Mouse (Mus musculus) bone marrow, adult 2 months (tissue): Measurements from ENCODE around the gene Pcgf6.

Experiments used
- CTCF ChIP-seq: fragments of 200-500 bp; IDR thresholded peaks from 2 replicates; pipeline ENCODE4 v1.5.1; 2011; ENCODE audit warnings: low read length, control low read depth; ENCODE audit not compliant: control insufficient read depth, insufficient read depth
- POLR2A ChIP-seq: fragments of 200-500 bp; IDR thresholded peaks from 2 replicates; pipeline ENCODE4 v1.6.1; 2011; ENCODE audit warnings: low read depth, mild to moderate bottlenecking, control low read depth, low read length, borderline replicate concordance; ENCODE audit not compliant: control insufficient read depth

DNA sequence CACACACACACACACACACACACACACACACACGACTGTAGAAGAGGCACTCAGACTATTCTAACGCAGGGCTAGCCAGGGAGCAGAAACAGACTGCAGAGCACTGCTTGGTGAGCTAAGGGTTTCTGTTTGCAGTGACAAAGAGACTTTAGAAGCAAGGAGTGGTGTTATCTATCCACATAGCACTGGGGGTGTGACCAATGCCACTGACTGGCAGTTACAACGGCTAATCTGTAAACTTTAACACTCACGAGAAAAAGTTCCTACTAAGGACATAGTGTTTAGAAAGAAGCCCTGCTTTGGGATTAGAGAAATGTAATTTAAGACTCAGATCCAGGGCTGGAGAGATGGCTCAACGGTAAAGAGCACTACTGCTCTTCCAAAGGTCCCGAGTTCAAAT is 51.0 kb downstream of the Pcgf6 start:
- TF ChIP-seq CTCF (no peak), POLR2A (no peak)
